Mouse (Mus musculus) lung, postnatal 0 days (tissue): ENCODE data around the gene Sept3. TPM values are rescaled to one million over a fixed set of nuclear protein-coding genes. Genes with fewer than 3 reads are reported as not detected.

Experiments
- ATAC-seq: fragments of 200-750 bp; cut with Nextera tagmentation; 2 replicates; pipeline ENCODE4 v1.8.0; 2017; ENCODE audit warnings: moderate library complexity
- DNase-seq: peaks from one replicate; pipeline ENCODE4 v3.0.0-alpha.2; 2016; ENCODE audit warnings: low spot score
- H3K27ac ChIP-seq: fragments of 300-500 bp; sonication (generic); 2 replicates; pipeline ENCODE4 v1.5.1; 2014; ENCODE audit warnings: antibody characterized with exemption, mild to moderate bottlenecking, low read length, mixed read lengths
- H3K27me3 ChIP-seq: fragments of 300-500 bp; sonication (generic); replicated peaks from 2 replicates; pipeline ENCODE4 v1.6.1; 2014; ENCODE audit warnings: low read length, mixed read lengths; ENCODE audit not compliant: insufficient read depth
- H3K36me3 ChIP-seq: fragments of 300-500 bp; sonication (generic); 2 replicates; pipeline ENCODE4 v1.6.1; 2014; ENCODE audit warnings: low read length, mixed read lengths; ENCODE audit not compliant: insufficient read depth
- H3K4me1 ChIP-seq: fragments of 300-500 bp; sonication (generic); 2 replicates; pipeline ENCODE4 v1.6.1; 2014; ENCODE audit warnings: antibody characterized with exemption, low read depth, low read length, mixed read lengths; ENCODE audit not compliant: insufficient read depth
- H3K4me2 ChIP-seq: fragments of 300-500 bp; sonication (generic); replicated peaks from 2 replicates; pipeline ENCODE4 v1.6.1; 2014; ENCODE audit warnings: low read depth, mild to moderate bottlenecking, low read length, moderate library complexity, mixed read lengths
- H3K4me3 ChIP-seq: fragments of 300-500 bp; sonication (generic); 2 replicates; pipeline ENCODE4 v1.5.1; 2014; ENCODE audit warnings: low read depth, low read length
- H3K9ac ChIP-seq: fragments of 300-500 bp; sonication (generic); replicated peaks from 2 replicates; pipeline ENCODE4 v1.6.1; 2014; ENCODE audit warnings: low read depth, mild to moderate bottlenecking
- H3K9me3 ChIP-seq: fragments of 300-500 bp; sonication (generic); 2 replicates; pipeline ENCODE4 v1.6.1; 2016; ENCODE audit warnings: low read length, mixed read lengths
- CTCF ChIP-seq: IDR thresholded peaks from 2 replicates; pipeline ENCODE4 v1.5.1; 2016; ENCODE audit warnings: antibody characterized with exemption, mild to moderate bottlenecking
- EP300 ChIP-seq: IDR thresholded peaks from 2 replicates; pipeline ENCODE4 v1.6.1; 2016; ENCODE audit warnings: antibody characterized with exemption, mild to moderate bottlenecking, control low read depth
- WGBS: fragments of 180-500 bp; shearing (Covaris S2); extraction: QIAGEN DNeasy Blood & Tissue Kit; methylation state at CpG from one replicate; pipeline ENCODE4 v1.1.7; 2014; 5-methylcytosine and 5-hydroxymethylcytosine counted together
- polyA plus RNA-seq: library from polyadenylated mRNA; unstranded; fragments of >200 nt; fragmentation: Nextera tagmentation; extraction: Ambion mirVana; gene quantifications from 2 replicates; pipeline ENCODE4 v1.2.1, GENCODE M21; 2015

Gene Sept3
- polyA plus RNA-seq, 1 experiment from 2014 or later: 0.26 TPM

GRCm38 (mm10) chr15:82325382-82325781 is 50.7 kb downstream of the Sept3 start:
- peaks cover 9% of the 10 kb centered on the region for H3K36me3 ChIP-seq
- no peaks in the 10 kb centered on the region for H3K9me3 ChIP-seq
- 54% methylated on average over 2 of the region's 2 CpGs for WGBS
- no peak for TF ChIP-seq CTCF
- no peak for TF ChIP-seq EP300
- H3K27me3 ChIP-seq: no peaks in the 10 kb centered on the region
- no peak overlapping the region for H3K4me3 ChIP-seq
- no peak overlapping the region for H3K9ac ChIP-seq
- no peak for ATAC-seq
- no peak for DNase-seq
- H3K4me2 ChIP-seq: no peak overlapping the region
- no peak overlapping the region for H3K27ac ChIP-seq
- H3K4me1 ChIP-seq: no peaks in the 10 kb centered on the region

GRCm38 (mm10) chr15:82335194-82335593 is 60.5 kb downstream of the Sept3 start:
- H3K27ac ChIP-seq: no peak overlapping the region
- H3K27me3 ChIP-seq: no peaks in the 10 kb centered on the region
- H3K36me3 ChIP-seq: peaks cover 25% of the 10 kb centered on the region
- H3K9me3 ChIP-seq: no peaks in the 10 kb centered on the region
- H3K4me1 ChIP-seq: peaks cover 7% of the 10 kb centered on the region; the same call in 1 of the 2 replicates
- H3K9ac ChIP-seq: no peak overlapping the region
- no peak for ATAC-seq
- TF ChIP-seq CTCF (no peak), EP300 (no peak)
- WGBS: 95% methylated on average over 4 of the region's 4 CpGs
- H3K4me2 ChIP-seq: no peak overlapping the region
- DNase-seq: no peak
- H3K4me3 ChIP-seq: no peak overlapping the region

GRCm38 (mm10) chr15:82336629-82337028 is 61.9 kb downstream of the Sept3 start:
- Histone ChIP-seq H3K9me3 (no peaks in the 10 kb centered on the region), H3K27ac (no peak overlapping the region), H3K27me3 (no peaks in the 10 kb centered on the region), H3K36me3 (peaks cover 21% of the 10 kb centered on the region), H3K9ac (no peak overlapping the region), H3K4me3 (no peak overlapping the region), H3K4me2 (no peak overlapping the region), H3K4me1 (peaks cover 7% of the 10 kb centered on the region; the same call in 1 of the 2 replicates)
- DNase-seq: no peak
- no peak for ATAC-seq
- TF ChIP-seq CTCF: no peak
- TF ChIP-seq EP300: no peak
- 93% methylated on average over 12 of the region's 12 CpGs for WGBS

- H3K9me3 ChIP-seq: no peaks in the 10 kb centered on the region
- peak overlapping the region; percentile 64 for H3K4me2 ChIP-seq
- H3K36me3 ChIP-seq: peaks cover 21% of the 10 kb centered on the region
- DNase-seq (peak; percentile 48), ATAC-seq (no peak)
- peak overlapping the region; percentile 68 for H3K9ac ChIP-seq
- peaks cover 7% of the 10 kb centered on the region; the same call in 1 of the 2 replicates for H3K4me1 ChIP-seq
- 8% methylated on average over 4 of the region's 4 CpGs for WGBS
- H3K27ac ChIP-seq: no peak overlapping the region
- H3K27me3 ChIP-seq: no peaks in the 10 kb centered on the region
- H3K4me3 ChIP-seq: peak overlapping the region; percentile 67
- TF ChIP-seq CTCF: no peak
- TF ChIP-seq EP300: no peak
These were observed 63.2 kb downstream of the Sept3 start for GRCm38 (mm10) chr15:82337875-82338274.

- WGBS: under 1% methylated on average over 41 of the region's 41 CpGs
- peak within 1 kb of the TSS; percentile 68 for H3K9ac ChIP-seq
- peak within 1 kb of the TSS; percentile 67 for H3K4me3 ChIP-seq
- H3K4me1 ChIP-seq: peaks cover 7% of the 10 kb centered on the region; the same call in 1 of the 2 replicates
- H3K4me2 ChIP-seq: peak within 1 kb of the TSS; percentile 64
- no peaks in the 10 kb centered on the region for H3K27me3 ChIP-seq
- H3K9me3 ChIP-seq: no peaks in the 10 kb centered on the region
- peak; percentile 42; the same call in 1 of the 2 replicates for TF ChIP-seq CTCF
- no peak for TF ChIP-seq EP300
- H3K36me3 ChIP-seq: peaks cover 21% of the 10 kb centered on the region
- DNase-seq (peak; percentile 98), ATAC-seq (peak; percentile 91)
- H3K27ac ChIP-seq: peak within 1 kb of the TSS; percentile 74
These were observed 64.0 kb downstream of the Sept3 start, which contains the start of the genes Naga, Pheta2 and Smdt1 for GRCm38 (mm10) chr15:82338593-82339112. TSS of gene Naga (minus strand) at chr15:82338925. TSS of gene Pheta2 (plus strand) at chr15:82338942. TSS of gene Smdt1 (plus strand) at chr15:82338959.

- no peaks in the 10 kb centered on the region for H3K9me3 ChIP-seq
- H3K27ac ChIP-seq: peak overlapping the region; percentile 74; the same call in 1 of the 2 replicates
- H3K4me3 ChIP-seq: peak overlapping the region; percentile 67
- H3K4me2 ChIP-seq: peak overlapping the region; percentile 64
- ATAC-seq (no peak), DNase-seq (no peak)
- no peaks in the 10 kb centered on the region for H3K27me3 ChIP-seq
- H3K36me3 ChIP-seq: peaks cover 18% of the 10 kb centered on the region
- H3K9ac ChIP-seq: peak overlapping the region; percentile 68; the same call in 1 of the 2 replicates
- WGBS: 47% methylated on average over 10 of the region's 10 CpGs
- TF ChIP-seq CTCF (no peak), EP300 (no peak)
- peaks cover 7% of the 10 kb centered on the region; the same call in 1 of the 2 replicates for H3K4me1 ChIP-seq
These were observed 64.5 kb downstream of the Sept3 start for GRCm38 (mm10) chr15:82339150-82339549.
